Mouse (Mus musculus): ENCODE measurements at regions not wholly inside any gene's neighbourhood (a gene's known extent, or its start where the extent isn't known, plus 50 kb on each side); places are given as distances from the start of the nearest gene placed in this dataset.
A peak's percentile ranks its signal among the peaks of the same experiment; 100 is the strongest.

DNA sequence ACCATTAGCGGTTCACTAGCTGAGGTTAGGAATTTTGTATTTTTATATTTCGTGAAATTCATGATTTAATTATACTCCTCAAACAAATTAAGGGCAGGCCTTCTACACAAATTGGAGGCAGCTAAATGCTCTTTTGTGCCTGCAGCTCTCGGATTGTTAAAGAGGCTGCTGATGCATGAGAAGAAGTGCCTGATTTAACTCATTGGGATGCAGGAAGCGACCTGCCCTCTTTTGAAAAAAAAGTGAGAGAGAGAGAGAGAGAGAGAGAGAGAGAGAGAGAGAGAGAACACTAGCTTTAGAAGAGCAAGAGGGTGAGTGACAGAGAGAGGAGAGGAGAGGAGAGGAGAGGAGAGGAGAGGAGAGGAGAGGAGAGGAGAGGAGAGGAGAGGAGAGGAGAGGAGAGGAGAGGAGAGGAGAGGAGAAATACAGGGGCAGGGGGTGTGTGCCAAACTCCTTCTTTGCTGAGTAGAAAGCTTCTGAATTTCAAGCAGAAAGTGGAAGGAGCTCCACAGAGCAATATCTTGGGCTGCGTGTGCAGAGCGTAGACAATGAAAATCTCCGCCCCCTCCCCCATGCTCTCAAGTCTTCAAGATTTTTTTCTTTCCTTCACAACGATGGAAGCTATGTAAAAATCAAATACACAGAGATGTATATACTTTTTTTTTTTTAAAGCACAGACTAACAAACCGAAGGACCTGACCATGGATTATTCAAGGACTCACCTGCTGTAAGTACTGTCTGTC, 158.6 kb upstream of the Cypt12 start:
- Histone ChIP-seq H3K4me2 (replicated peaks) (peak overlapping the region; percentile 88), H3K9ac (replicated peaks) (peak overlapping the region; percentile 98), H3K36me3 (peaks cover 4% of the 10 kb centered on the region), H3K27me3 (no peaks in the 10 kb centered on the region), H3K4me1 (peaks cover 26% of the 10 kb centered on the region), H3K9me3 (no peaks in the 10 kb centered on the region), H3K27ac (replicated peaks) (peak overlapping the region; percentile 100), H3K4me3 (peak overlapping the region; percentile 81)
- peak; percentile 5 for ATAC-seq (ENCODE audit: low FRiP score, low read depth)
- under 1% methylated on average over 9 of the region's 9 CpGs for WGBS

DNA sequence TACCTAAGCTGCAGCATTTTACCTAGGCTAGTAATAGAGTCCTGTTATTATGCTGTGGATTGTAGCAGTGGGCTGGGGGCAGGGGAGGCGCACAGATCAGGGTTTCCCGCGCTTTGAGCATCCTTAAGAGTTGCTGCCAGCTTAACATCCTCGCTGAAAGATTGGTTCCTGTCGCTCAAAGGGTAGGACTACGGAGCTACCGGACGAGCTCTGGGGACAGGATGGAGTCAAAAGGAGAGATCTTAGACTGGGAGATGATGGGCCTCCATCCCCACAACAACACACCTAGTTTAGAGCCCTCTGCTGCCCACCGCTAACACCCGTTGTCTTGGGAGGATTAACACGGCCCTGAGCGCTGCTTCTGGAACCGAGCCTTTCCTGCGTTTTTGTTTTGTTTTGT, 157.9 kb upstream of the Cypt12 start:
- Histone ChIP-seq H3K27ac (replicated peaks) (peak overlapping the region; percentile 100), H3K4me2 (replicated peaks) (peak overlapping the region; percentile 88), H3K9me3 (no peaks in the 10 kb centered on the region), H3K36me3 (peaks cover 11% of the 10 kb centered on the region), H3K4me1 (peaks cover 30% of the 10 kb centered on the region), H3K27me3 (no peaks in the 10 kb centered on the region), H3K4me3 (peak overlapping the region; percentile 81), H3K9ac (replicated peaks) (peak overlapping the region; percentile 98)
- no peak for ATAC-seq (ENCODE audit: low FRiP score, low read depth)
- 1% methylated on average over 14 of the region's 14 CpGs for WGBS

DNA sequence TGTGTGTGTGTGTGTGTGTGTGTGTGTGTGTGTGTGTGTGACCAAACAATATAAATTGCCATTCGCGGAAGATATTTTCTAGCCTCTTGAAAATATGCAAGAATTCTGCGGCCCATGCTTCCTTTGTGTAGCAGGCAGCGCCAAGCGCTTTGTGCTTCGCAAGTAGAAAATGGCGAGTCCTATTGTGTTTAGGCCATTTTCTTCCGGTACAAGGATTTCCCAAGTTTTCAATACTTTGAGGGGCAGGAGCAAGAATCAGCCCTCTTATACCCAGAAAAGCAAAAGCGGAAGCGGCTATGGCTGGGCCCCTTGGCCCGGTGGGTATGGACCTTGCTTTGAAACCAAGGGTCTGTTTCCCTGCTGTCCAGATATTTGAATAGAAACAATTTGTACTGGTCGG, 157.4 kb upstream of the Cypt12 start:
- 1% methylated on average over 12 of the region's 12 CpGs for WGBS
- peak overlapping the region; percentile 98 for H3K9ac ChIP-seq (replicated peaks)
- peak overlapping the region; percentile 100 for H3K27ac ChIP-seq (replicated peaks)
- H3K27me3 ChIP-seq = no peaks in the 10 kb centered on the region
- H3K36me3 ChIP-seq = peaks cover 16% of the 10 kb centered on the region
- peak overlapping the region; percentile 81 for H3K4me3 ChIP-seq
- no peak for ATAC-seq (ENCODE audit: low FRiP score, low read depth)
- no peaks in the 10 kb centered on the region for H3K9me3 ChIP-seq
- peak overlapping the region; percentile 88 for H3K4me2 ChIP-seq (replicated peaks)
- H3K4me1 ChIP-seq = peaks cover 34% of the 10 kb centered on the region

DNA sequence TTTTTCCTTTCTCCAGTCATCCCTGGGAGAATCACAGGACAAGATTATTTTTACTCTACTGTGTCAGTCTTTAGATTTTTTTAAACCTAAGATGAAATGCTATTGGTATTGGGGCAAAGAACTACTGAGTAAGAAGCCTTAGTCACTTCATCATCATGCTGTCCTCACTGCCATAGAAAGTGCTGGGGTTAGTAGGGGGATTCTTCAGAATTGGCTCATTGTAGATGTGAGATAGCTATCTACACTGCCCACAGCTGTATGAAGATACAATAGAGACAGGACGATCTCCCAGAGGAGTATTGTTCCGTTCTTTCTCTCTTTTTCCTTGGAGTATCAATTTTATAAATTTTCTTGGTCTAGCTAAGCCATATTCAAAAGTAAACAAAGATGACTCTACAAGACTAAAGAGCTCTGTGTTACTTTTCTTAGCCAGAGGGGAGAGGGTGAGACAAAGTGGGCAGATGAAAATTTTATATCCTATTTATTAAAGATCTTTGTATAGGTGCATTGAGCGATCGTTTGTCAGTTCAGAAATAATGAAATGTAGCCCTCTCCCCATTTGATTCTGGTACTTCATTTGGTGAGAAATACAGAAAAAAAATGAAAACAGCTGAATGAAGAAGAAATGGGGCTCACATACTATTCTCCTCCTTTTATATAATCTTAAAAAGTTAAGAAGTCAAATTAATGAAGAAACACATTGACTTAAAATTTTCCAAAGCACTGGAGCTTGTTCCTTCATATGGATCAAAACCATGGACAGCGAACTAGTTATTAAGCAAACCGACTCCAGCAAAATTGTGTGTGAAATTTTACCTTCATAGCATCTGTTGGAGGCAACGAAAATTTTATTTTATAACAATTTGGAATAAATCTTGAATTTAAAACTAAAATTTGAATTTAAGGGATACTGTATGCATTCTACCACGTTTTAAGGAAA, 156.6 kb upstream of the Cypt12 start:
- ATAC-seq (ENCODE audit: low FRiP score, low read depth) = no peak
- peak overlapping the region; percentile 88 for H3K4me2 ChIP-seq (replicated peaks)
- 6% methylated on average over 8 of the region's 8 CpGs for WGBS

DNA sequence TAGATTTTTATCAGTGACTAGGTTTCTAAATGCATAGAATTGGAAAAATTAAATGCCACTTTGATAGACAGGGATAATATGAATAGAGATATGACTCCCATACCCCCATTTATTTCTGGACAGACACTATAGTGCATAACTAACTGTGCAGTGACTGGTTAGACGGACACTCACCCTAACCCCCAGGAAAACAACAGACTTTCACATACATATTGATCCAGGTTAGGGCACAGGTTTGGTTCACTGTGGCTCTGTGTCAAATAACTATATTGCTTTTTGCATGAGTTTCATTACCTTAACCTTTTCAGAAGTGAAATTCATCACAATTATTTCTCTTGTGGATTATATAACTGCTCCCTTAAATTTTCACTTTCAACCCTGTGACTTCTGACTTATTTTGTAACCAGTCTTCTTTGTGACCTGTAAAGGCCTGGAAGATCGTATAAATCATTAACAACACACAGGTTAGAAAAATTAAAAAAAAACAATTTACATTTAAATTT, 155.6 kb upstream of the Cypt12 start:
- Histone ChIP-seq H3K9ac (replicated peaks) (peak overlapping the region; percentile 100), H3K4me2 (replicated peaks) (peak overlapping the region; percentile 78), H3K36me3 (peaks cover 22% of the 10 kb centered on the region), H3K27me3 (no peaks in the 10 kb centered on the region), H3K4me1 (peaks cover 31% of the 10 kb centered on the region), H3K27ac (replicated peaks) (peak overlapping the region; percentile 99), H3K9me3 (no peaks in the 10 kb centered on the region), H3K4me3 (peak overlapping the region; percentile 85)
- 16% methylated on average over 2 of the region's 2 CpGs for WGBS
- ATAC-seq (ENCODE audit: low FRiP score, low read depth) = no peak

More for the DNA sequence above, 156.6 kb upstream of the Cypt12 start:
- Histone ChIP-seq H3K27ac (replicated peaks) (peak overlapping the region; percentile 100), H3K4me3 (peak overlapping the region; percentile 81), H3K9ac (replicated peaks) (peak overlapping the region; percentile 98), H3K9me3 (no peaks in the 10 kb centered on the region), H3K27me3 (no peaks in the 10 kb centered on the region), H3K36me3 (peaks cover 22% of the 10 kb centered on the region), H3K4me1 (peaks cover 34% of the 10 kb centered on the region)

DNA sequence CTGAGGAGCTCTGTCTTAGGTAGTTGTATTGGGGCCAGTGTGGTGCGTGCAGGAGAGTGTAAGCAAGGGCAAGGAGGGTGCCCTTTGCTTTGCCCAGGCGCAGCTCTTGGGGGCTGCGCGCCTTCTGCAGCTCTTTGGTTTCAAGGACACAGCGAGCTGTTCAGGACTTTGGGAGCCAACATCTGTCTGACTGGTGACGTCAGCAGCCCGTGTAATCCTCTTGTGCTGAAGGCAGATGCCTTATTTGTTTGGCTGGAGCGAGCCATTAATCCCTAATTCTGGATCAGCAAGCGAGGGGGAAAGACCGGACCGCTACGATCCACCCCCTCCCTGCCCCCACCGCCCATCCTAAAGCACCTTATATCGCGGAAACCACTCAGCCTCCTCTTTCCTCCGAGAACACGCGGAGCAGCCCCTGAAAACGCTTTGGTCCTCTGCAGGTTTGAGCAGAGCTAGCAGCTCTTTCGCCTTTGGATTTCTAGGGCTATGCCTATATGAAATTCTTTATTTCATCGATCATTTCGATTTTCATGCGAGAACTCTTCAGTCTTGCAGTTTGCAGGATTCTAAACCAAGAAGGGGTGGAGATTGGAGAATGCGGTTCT, 154.5 kb upstream of the Cypt12 start:
- Histone ChIP-seq H3K4me2 (replicated peaks) (peak overlapping the region; percentile 78), H3K36me3 (peaks cover 22% of the 10 kb centered on the region), H3K9me3 (no peaks in the 10 kb centered on the region), H3K4me1 (peaks cover 20% of the 10 kb centered on the region), H3K9ac (replicated peaks) (peak overlapping the region; percentile 100), H3K4me3 (peak overlapping the region; percentile 85), H3K27me3 (no peaks in the 10 kb centered on the region), H3K27ac (replicated peaks) (peak overlapping the region; percentile 99)
- peak; percentile 76 for ATAC-seq (ENCODE audit: low FRiP score, low read depth)
- WGBS = under 1% methylated on average over 24 of the region's 24 CpGs

DNA sequence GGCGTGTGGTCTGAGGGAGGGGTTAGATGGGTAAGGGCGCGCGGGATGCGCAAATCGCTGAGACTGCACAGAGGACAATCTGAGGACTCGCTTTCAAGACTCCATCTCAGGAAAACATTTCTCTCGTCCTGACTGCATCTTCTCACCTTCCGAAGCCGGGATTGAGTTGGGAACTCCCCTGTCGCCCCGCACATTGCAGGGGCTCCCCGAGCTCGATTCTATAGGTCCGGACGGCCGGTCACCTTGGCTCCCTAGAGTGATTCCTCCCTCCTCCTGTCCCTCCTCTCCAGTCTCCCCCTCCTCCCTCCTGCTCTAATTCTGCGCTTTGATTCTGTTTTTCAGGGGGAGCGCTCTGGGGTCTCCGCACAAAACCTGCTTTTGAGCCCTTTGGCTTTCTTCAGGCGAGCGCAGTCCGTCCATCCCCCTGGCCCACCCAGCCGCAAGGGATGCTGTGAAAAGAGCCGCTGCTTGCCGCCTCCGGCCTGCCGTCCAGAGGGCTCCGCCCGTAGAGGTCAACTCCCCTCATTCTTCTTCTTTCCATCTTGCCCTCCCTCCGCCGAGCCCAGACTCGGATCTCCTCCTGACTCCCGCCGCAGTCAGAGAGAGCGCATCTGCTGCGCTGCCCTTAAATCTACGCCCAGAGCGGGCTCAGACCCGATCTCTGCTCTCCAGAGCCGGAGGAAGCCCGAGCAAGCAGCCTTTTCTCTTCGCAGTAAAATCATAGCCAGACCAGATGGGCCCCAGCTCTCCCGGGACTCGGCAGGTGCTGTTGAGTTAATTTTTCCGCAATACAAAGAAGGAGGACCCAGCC, 153.8 kb upstream of the Cypt12 start:
- peak; percentile 20; the same call in 1 of the 2 replicates for ATAC-seq (ENCODE audit: low FRiP score, low read depth)
- peak overlapping the region; percentile 78 for H3K4me2 ChIP-seq (replicated peaks)
- peak overlapping the region; percentile 85 for H3K4me3 ChIP-seq
- H3K27me3 ChIP-seq = no peaks in the 10 kb centered on the region
- peak overlapping the region; percentile 99 for H3K27ac ChIP-seq (replicated peaks)
- H3K4me1 ChIP-seq = peaks cover 18% of the 10 kb centered on the region
- no peaks in the 10 kb centered on the region for H3K9me3 ChIP-seq
- H3K9ac ChIP-seq (replicated peaks) = peak overlapping the region; percentile 100
- H3K36me3 ChIP-seq = peaks cover 22% of the 10 kb centered on the region
- WGBS = under 1% methylated on average over 46 of the region's 46 CpGs

DNA sequence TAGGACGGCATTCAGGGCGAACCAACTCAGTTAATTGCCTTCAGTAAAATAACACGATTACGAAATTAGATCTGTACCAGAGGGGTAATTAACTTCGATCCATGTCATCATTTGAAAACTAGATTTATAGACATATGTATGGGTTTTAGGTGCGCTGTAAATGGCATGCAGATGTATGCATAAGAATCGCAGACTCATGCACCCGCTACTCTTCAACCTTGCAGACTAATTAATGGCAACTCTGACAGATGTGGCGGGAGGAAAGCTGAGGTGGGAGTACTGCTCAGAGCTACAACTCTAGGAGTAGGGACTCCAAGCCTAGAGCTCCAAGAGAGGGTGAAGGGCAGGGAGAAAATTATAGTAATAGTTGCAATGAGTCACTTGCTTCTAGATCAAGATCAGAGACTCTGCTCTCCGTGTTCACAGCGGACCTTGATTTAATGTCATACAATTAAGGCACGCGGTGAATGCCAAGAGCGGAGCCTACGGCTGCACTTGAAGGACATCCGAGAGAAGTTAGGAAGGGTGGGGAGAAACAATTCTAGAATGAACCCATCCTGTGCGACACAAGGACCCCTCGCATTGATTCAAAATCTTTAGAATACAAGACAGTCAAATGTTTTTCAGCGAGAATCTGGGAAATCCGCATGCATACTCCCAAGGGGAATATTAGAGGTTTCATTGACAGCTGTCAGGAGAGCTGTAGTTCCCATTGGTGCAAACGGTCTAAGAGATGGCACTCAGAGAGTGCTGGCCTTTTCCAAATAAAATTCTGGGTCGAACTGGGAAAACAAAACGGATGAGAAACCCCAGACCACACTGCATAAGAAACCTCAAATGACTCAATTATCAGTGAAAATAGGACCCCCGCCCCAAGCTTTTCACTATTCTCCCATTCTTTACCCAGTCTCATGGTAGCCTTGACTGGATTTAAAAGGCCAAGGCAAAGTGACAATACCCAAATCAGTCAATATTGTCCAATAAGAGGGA, 152.6 kb upstream of the Cypt12 start:
- peak overlapping the region; percentile 100 for H3K9ac ChIP-seq (replicated peaks)
- H3K27me3 ChIP-seq = no peaks in the 10 kb centered on the region
- no peak for ATAC-seq (ENCODE audit: low FRiP score, low read depth)
- peak overlapping the region; percentile 99 for H3K27ac ChIP-seq (replicated peaks)
- peak overlapping the region; percentile 85 for H3K4me3 ChIP-seq
- H3K4me2 ChIP-seq (replicated peaks) = peak overlapping the region; percentile 78
- 8% methylated on average over 24 of the region's 24 CpGs for WGBS
- H3K9me3 ChIP-seq = no peaks in the 10 kb centered on the region
- H3K4me1 ChIP-seq = peaks cover 18% of the 10 kb centered on the region
- H3K36me3 ChIP-seq = peaks cover 22% of the 10 kb centered on the region

DNA sequence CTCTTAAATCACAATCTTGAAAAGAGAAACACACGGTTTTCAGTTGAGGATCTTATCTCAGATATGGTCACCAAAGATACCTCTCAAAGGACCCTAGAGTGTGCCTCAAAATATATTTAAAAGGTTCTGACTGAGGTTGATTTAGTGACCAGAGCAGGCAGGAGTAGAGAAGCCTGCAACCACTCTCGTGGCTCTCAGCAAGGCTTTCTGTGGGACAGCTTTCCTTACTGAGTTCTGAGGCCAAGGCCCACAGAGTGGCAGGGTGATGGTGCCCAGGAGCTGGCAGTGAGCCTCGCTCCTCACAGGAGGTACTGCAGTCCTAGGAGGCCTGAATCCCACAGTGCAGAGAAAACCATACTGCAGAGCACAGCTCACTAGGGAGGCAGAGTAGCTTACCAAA, 151.4 kb upstream of the Cypt12 start:
- no peaks in the 10 kb centered on the region for H3K9me3 ChIP-seq
- peak overlapping the region; percentile 100 for H3K9ac ChIP-seq (replicated peaks)
- WGBS = 19% methylated on average over 3 of the region's 3 CpGs
- peak overlapping the region; percentile 85 for H3K4me3 ChIP-seq
- H3K27ac ChIP-seq (replicated peaks) = peak overlapping the region; percentile 99
- H3K4me1 ChIP-seq = peaks cover 18% of the 10 kb centered on the region
- H3K36me3 ChIP-seq = peaks cover 22% of the 10 kb centered on the region
- peak overlapping the region; percentile 78 for H3K4me2 ChIP-seq (replicated peaks)
- ATAC-seq (ENCODE audit: low FRiP score, low read depth) = no peak
- H3K27me3 ChIP-seq = no peaks in the 10 kb centered on the region

DNA sequence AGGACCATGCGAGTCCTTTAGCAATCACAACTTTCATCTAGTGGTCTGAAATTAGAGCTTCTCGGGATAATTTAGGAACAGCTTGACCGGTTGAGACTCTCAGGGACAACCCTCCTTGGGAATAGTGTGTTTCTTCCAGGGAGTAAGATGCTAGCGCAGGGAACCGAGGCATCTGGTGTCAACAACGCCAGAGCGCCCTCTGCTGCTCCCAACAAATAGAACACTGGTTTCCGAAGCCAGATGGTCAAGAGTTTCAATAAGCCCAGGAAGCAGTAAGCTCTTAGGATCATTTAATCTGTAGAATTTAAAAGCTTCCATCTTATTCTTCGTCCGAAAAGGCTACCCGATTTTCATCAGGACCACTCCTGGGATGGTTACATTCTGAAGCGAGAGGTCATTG, 149.8 kb upstream of the Cypt12 start:
- H3K27me3 ChIP-seq = no peaks in the 10 kb centered on the region

More for the DNA sequence above, 149.8 kb upstream of the Cypt12 start:
- Histone ChIP-seq H3K9me3 (no peaks in the 10 kb centered on the region), H3K4me1 (peaks cover 18% of the 10 kb centered on the region), H3K4me3 (peak overlapping the region; percentile 27), H3K27ac (replicated peaks) (peak overlapping the region; percentile 81), H3K36me3 (peaks cover 22% of the 10 kb centered on the region), H3K9ac (replicated peaks) (no peak overlapping the region), H3K4me2 (replicated peaks) (peak overlapping the region; percentile 78)
- ATAC-seq (ENCODE audit: low FRiP score, low read depth) = peak; percentile 39; the same call in 1 of the 2 replicates
- 4% methylated on average over 12 of the region's 12 CpGs for WGBS
